Mouse (Mus musculus): Measurements from ENCODE around the gene Vmn2r89.
"Not testable (repeated sequence)": the region's sequence is repeated elsewhere in the genome, so short reads cannot be mapped to it uniquely, and the experiment has no call there.

The Vmn2r89 gene

DNA sequence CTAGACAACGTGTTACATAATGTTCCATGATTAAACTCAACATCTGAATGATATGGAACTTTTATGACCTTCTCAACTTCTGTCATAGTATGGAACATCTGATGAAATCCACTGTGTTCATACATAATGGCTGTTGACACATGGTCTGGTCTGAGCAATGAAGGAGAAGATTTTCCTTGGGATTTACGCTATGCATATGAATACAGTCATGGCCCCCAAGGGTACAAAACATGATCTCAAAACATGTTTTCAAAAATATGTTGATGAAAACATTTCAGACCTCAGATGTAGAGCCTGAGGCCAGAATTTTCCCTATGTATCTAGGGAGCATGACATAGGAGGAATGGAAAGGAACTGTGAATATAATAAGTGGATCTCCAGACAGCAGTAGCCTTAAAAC, at the start of gene Vmn2r89:
Vmn2r89 (plus strand) TSS at position 301 of the 400 bp plus-strand sequence.
- in situ Hi-C loops (cut with MseI, MboI), result not testable (repeated sequence)

DNA sequence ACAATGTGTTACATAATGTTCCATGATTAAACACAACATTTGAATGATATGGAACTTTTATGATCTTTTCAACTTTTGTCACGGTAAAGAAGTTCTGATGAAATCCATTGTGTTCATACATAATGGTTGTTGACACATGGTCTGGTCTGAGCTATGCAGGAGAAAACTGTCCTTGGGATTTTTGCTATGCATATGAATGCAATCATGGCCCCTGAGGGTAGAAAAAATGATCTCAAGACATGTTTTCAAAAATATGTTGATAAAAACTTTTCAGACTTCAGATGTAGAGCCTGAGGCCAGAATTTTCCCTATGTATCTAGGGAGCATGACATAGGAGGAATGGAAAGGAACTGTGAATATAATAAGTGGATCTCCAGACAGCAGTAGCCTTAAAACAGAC, 41.1 kb upstream of the Vmn2r89 start, which contains the start of gene Vmn2r88:
Vmn2r88 (plus strand) TSS at position 301 of the 400 bp plus-strand sequence.
- in situ Hi-C loops (cut with MseI, MboI), result no loop called here

DNA sequence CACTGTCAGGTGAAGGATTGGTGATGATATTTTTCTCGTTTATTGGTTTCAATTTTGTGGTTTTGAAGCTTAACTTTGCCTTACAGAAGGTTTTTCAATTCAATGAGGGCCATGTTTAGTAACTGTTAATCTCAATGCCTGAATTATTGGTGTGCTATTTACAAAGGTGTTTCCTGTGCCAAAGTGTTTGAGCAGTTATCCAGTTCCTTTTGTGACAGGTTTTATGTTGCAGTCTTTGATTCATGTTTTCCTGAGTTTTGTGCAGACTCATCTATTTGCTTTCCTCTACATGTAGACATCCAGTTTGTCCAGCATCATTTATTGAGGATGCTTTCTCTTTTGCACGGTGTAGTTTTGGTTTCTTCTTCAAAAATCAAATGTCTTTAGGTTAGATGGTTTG, 27.8 kb upstream of the Vmn2r89 start:
- in situ Hi-C loops (cut with MseI, MboI), result no loop called here

DNA sequence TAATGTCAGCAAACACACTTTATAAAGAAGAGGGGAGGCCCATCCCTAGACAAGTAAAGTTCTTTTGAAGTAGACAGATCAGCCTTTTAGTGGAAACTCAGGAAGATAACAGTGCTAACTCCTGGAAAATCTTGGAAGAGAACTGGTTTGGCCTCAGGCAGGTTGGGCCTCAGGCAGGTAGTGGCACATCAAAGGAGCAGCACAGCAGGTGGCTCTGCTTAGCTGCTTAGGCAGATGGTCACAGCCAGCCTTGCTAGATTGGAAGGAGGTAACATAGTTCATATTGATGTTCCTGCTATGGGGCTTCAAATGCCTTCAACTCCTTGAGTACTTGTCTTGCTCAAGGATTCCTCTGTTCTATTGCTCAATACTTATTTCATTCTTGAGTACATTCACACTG, 21.5 kb upstream of the Vmn2r89 start:
- in situ Hi-C loops (cut with MseI, MboI), result not testable (repeated sequence)

DNA sequence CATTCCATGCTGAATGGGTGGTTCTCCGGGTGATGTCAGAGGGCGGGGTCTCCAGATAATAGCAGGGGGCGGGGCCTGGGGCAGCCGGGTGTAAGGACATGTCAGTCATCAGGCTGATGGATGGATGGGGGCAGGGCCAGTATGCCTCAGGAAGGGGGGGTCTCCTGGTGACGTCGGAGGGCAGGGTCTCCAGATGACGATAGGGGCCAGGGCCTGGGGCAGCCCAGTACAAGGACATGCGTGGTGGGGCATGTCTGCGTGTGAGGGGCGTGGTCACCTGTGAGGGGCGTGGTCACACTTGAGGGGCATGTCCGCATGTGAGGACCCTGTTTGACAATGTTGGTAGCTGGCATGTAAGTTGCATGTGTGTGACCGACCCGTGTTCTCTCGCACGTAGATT, 17.1 kb upstream of the Vmn2r89 start:
- in situ Hi-C loops (cut with MseI, MboI), result no loop called here

DNA sequence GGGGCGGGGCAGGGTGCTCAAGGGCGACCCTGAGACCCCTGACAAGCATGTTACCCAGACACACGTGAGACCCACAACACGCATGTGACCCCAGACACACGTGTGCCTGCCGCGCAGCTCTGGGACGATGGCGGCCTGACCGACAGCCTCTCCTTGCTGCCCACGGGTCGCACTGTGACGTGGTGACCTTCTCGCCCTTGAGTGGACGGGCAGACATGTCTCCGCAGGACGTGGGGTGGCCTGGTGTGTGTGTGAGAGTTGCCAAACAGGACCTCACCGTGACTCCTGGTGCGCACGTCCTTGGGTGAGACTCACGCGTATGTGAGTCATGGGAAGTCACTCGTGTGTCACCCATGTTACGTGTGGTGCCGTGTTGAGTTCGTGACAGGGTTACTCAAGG, 16.6 kb upstream of the Vmn2r89 start:
- in situ Hi-C loops (cut with MseI, MboI), result no loop called here

DNA sequence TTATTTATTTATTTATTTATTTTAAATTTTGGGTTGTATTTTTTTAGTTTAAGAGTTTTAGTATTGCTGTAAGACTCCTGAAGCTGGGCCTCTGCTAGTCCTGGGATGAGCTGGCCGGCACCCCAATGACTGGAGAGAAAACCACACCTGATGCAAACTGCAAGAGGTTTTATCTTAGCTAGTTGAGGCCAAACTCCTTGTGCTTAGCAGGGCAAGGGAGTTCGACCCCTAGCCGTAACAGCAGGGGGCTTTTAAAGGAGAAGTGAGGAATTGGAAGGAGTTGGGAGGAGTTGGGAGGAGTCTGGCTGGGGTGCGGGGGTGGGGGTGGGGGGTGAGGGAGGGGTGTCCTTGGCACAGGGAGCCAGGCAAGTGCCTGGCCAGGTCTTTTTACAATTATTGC, 12.7 kb upstream of the Vmn2r89 start:
- in situ Hi-C loops (cut with MseI, MboI), result no loop called here

DNA sequence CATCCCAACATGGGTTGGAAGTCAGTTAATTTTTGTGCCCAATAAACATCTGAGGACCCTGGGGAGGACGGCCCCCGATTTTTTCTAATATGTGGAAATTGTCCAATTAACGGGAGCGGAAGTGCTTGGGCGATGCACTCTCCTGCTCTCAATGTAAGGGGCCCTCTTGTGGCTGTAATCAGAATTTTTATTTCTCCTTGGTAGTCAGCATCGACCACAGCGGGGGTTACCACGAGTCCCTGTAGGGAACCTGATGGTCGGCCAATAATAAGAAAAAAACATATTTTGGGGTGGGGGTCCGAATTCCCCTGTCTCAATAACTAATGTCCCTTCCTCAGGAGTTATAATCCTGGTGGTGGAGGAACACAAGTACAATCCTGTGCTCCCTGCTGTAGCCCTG, 28.6 kb downstream of the Vmn2r89 start:
- in situ Hi-C loops (cut with MseI, MboI), result not testable (repeated sequence)

DNA sequence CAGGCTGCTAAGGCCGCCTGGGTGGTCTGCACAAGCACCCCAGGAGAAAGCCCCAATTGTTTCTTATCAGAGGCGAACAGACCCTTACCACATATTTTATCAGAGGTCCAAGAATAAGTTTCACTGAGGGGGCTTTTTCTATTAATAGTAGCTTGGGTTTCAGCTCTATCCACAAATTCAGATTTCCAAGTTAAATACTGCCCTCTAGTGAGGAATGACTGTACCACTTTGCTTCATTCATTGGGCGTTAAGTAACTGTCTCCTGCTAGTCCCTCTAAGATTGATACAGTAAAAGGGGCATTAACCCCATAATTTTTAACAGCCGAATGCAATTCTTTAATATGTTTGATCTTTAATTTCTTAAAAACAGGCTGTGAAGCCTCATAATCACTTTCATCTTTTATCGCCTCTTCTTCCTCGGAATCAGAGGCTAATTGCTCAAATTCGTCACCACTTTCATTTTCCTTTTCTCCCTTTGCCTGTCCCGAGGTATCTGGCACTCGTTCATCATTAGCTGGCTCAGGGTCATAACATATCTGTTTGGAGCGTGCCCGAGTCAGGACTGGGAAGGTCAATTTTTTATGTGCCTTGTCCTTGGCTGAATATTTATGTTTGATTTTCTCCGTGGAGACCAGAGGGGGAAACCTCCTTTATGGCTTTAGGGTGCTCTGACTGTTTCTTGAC, 29.8 kb downstream of the Vmn2r89 start:
- in situ Hi-C loops (cut with MseI, MboI), result not testable (repeated sequence)

DNA sequence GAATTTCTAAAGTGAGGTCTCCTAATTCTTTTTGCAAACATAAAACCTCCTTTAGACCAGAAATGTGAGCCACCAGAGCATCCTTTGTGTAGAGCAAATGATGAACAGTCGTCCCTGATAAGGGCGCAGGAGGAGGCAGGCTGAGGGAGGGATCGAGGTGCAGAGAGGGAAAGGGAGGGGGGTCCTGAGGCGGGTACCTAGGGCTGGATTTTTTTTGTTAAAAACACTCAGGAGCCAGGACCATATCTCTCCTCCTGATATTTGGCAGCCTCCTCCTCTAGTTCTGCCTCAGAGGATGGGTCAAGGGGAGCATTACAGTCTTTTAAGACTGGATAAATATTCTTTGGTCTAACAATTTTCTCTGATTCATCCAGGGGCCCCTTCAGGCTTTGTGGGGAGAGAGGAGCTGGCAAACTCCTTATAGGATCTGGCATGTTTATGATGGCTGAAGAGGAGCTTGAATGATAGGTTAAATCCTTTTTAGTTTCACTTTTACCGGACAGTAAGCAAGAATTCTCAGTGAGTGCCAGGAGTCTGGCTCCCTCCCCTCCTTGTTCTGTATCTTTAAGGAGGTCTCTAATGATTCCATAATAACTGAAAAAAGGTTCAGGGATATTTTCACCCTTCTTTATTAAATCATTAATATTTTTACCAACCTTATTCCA, 30.5 kb downstream of the Vmn2r89 start:
- in situ Hi-C loops (cut with MseI, MboI), result no loop called here

DNA sequence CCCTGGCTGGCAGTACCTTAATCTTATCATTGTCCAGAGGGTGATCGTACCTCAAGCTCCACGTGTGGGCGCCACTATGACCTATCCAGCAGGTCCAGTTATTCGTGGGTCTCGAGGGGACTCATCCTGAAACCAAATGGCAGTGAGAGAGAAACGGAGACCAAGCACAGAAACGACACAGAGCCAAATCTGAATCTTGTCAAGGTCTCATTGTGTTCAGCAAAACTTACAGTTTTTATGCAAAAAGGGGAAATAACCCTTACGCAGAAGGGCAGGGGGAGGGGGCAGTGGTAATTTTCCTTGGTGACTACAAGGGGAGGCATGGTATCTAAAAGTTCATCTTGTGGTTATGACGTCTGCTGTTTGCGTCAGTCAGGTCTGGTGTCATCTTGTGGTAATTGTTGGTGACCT, 31.3 kb downstream of the Vmn2r89 start:
- in situ Hi-C loops (cut with MseI, MboI), result not testable (repeated sequence)

DNA sequence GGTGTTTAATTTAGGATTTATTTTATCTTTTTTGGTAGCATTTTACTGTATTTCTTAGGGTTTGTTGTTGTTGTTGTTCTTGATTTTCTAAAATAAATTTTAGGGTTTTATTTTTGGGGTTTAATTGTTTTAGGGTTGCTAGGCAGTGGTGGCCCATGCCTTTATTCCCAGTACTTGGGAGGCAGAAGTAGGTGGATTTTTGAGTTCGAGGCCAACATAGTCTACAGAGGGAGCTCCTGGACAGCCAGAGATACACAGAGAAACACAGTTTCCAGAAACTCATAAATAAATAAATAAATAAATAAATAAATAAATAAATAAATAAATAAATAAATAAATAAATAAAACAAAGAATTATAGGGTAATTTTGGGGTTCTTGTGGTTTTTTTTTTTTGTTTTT, 32.0 kb downstream of the Vmn2r89 start:
- in situ Hi-C loops (cut with MseI, MboI), result no loop called here

DNA sequence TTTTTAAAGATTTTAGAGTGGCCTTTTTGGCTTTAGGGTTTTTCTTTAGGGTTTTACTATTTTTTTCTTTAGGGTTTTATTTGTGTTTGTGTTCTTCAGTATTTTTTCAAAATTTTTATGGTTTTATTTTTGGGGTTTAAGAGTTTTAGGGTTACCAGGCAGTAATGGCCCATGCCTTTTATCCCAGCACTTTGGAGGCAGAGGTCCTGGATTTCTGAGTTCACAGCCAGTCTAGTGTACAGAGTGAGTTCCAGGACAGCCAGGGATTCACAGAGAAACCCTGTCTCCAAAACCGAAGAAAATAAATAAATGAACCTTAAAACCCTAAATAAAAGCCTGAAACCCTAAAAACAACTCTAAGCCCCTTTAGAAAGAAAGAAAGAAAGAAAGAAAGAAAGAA, 34.5 kb downstream of the Vmn2r89 start:
- in situ Hi-C loops (cut with MseI, MboI), result no loop called here

DNA sequence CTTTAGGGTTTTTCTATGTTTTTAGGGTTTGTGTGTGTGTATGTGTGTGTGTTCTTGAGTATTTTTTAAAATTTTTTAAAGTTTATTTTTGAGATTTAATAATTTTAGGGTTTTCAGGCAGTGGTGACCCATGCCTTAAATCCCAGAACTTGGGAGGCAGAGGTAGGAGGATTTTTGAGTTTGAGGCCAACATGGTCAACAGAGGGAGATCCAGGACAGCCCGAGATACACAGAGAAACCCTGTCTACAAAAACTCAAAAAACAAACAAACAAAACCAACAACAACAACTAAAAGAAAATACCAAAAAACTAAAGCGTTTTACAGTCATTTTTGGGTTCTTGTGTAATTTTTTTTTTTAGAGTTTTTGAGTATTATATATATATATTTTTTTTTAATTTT, 44.1 kb downstream of the Vmn2r89 start:
- in situ Hi-C loops (cut with MseI, MboI), result no loop called here

DNA sequence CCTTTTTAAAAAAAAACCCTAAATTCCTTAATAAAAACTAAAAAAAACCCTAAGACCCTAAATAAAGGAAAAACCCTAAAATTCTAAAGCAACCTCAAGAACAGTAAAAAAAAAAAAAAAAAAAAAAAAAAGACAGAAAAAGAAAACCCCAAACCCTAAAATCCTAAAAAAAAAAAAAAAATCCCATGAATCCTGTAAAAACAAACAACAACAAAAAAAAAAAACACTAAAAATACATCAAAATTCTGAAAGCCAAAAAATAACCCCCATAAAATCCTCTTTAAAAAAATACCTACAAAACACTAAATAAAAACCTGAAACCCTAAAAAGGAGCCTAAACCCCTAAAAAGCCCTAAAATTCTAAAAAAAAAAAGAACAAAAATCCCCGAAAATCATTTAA, 45.3 kb downstream of the Vmn2r89 start:
- in situ Hi-C loops (cut with MseI, MboI), result no loop called here

DNA sequence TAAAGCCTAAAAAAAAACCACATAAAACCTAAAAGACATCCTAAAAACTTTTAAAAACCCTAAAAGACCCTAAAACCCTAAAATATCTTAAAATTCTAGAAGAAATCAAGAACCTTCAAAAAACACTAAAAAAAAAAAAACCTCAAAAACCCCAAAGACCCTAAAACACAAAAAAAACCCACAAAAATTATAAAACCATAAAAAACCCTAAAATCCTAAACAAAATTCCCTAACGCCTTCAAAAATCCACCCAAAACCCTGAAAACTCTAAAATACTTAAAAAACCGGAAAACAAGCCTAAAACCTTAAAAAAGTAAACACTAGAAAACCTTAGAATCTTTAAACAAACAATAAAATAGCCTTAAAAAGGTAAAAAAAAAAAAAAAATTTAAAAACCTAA, 46.3 kb downstream of the Vmn2r89 start:
- in situ Hi-C loops (cut with MseI, MboI), result no loop called here

DNA sequence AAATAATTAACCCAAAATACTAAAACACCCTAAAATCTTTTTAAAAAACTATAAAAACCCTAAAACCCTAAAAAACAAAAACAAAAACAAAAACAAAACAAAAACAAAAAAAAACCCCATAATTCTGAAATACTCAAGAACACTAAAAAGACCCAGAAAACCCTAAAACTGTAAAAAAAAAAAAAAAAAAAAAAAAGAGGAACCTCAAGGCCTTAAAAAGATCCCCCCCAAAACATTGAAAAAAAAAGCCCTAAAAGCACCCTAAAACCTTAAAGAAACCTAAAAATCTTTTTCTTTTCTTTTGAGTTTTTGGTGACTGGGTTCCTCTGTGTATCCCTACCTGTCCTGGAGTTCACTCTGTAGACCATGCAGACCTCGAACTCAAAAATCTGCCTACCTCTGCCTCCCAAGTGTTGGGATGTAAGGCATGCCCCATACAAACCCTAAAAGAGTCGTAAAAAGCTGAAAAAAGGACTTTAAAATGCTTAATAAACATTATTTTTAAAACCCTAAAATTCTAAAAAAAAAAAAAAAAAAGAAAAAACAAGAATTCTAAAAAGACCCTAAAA, 48.1 kb downstream of the Vmn2r89 start:
- in situ Hi-C loops (cut with MseI, MboI), result no loop called here

DNA sequence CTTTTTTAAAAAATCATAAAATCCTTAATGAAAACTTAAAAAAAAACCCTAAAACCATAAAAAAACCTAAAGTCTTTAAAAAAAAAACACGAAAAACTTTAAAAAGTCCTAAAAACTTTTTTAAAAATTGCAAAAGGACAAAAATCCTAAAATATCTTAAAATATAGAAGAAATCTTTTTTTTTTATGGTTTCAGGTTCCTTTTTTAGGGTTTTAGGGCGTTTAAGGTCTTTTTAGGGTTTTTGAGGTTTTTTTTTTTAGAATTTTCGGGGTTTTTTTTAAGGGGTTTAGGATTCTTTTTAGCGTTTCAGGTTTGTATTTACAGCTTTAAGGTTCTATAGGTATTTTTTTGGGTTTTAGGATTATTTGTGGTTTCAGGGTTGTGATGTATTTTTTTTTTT, 48.8 kb downstream of the Vmn2r89 start:
- in situ Hi-C loops (cut with MseI, MboI), result no loop called here

DNA sequence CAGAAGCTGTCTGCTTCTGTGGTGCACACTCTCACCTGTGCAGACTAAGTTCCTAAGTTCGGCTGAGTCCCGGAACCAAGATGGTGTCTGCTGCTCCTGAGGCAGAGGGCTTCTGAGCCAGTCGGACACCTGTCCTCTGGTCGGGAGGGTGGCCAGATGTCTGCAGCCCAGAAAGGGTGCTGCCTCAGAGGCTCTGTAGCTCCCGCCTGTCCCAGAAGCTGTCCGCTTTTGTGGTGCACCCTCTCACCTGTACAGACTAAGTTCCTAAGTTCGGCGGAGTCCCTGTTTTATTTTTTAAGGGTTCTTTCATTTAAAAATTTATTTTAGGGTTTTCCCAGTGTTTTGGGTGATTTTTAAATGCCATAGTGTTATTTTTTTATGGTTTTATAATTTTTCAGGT, 55.8 kb downstream of the Vmn2r89 start:
- in situ Hi-C loops (cut with MseI, MboI), result no loop called here

Data from mouse trophoblast stem cell (cell line).